Mouse (Mus musculus) kidney, adult 2 months (tissue): ENCODE data around the gene Mthfd1.

Source experiments
- CTCF ChIP-seq: fragments of 200-500 bp; conservative IDR thresholded peaks from 2 replicates; pipeline ENCODE4 v1.5.1; 2011; ENCODE audit warnings: low read depth, mild to moderate bottlenecking, control low read depth, low read length, moderate library complexity, mixed read lengths; ENCODE audit not compliant: insufficient read depth, insufficient read length
- POLR2A ChIP-seq: fragments of 200-500 bp; IDR thresholded peaks from one replicate; pipeline ENCODE4 v1.6.1; 2011; ENCODE audit warnings: low read depth, low read length, control low read depth

DNA sequence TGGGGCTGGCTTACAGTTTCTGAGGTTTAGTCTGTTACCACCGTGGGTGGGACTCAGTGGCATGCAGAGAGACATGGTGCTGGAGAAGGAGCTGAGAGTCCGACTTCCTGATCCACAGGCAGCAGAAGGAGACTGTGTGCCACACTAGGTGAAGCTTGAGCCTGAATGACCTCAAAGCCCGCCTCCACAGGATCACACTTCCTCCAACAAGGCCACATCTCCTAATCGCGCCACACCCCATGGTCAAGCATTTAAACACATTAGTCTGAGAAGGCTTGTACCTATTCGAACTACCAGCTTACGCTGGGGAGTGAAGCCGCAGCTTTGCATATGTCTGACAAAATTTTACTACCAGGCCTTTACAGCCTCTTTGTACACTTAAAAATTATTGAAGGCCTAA is 50.0 kb downstream of the Mthfd1 start:
- TF ChIP-seq CTCF (no peak), POLR2A (no peak)
